Mouse (Mus musculus) liver, embryonic 14 days (tissue): ENCODE data around the gene Olfr1198. TPM values are rescaled to one million over a fixed set of nuclear protein-coding genes. Genes with fewer than 3 reads are reported as not detected.

Experiments used
- polyA plus RNA-seq: library from polyadenylated mRNA; depleted of rRNA; stranded (reverse); fragments of >200 nt; gene quantifications from 2 replicates; pipeline ENCODE4 v1.2.3, GENCODE M21; 2012; rRNA removed

Gene Olfr1198
- polyA plus RNA-seq, result not detected in 2 replicates

GRCm38 (mm10) chr2:88751270-88751669 lies at the start of gene Olfr1198:
Gene Olfr1198 (minus strand): TSS chr2:88751370.

GRCm38 (mm10) chr2:88792736-88793135 lies 41.6 kb upstream of the Olfr1198 start, which contains the start of gene Olfr1201:
Gene Olfr1201 (plus strand): TSS chr2:88793036.

GRCm38 (mm10) chr2:88770388-88770787 lies 19.2 kb upstream of the Olfr1198 start, which contains the start of gene Olfr1200:
Gene Olfr1200 (minus strand): TSS chr2:88770488.

GRCm38 (mm10) chr2:88760369-88760768 lies 9.2 kb upstream of the Olfr1198 start, which contains the start of gene Olfr1199:
Gene Olfr1199 (minus strand): TSS chr2:88760469.

GRCm38 (mm10) chr2:88732266-88732665 lies 18.9 kb downstream of the Olfr1198 start, which contains the start of gene Olfr1197:
Gene Olfr1197 (minus strand): TSS chr2:88732366.

GRCm38 (mm10) chr2:88704497-88704896 lies 46.7 kb downstream of the Olfr1198 start, which contains the start of gene Olfr1196:
Gene Olfr1196 (minus strand): TSS chr2:88704597.

Other genes with a start within 250 kb of the Olfr1198 start
- not detected in 2 replicates for gene Olfr1186, start 232.8 kb downstream of the Olfr1198 start, polyA plus RNA-seq
- gene Olfr1188, start 194.4 kb downstream of the Olfr1198 start, polyA plus RNA-seq, result not detected in 2 replicates
- not detected in 2 replicates for gene Olfr1189, start 164.9 kb downstream of the Olfr1198 start, polyA plus RNA-seq
- not detected in 2 replicates for gene Olfr1191-ps1, start 110.8 kb downstream of the Olfr1198 start, polyA plus RNA-seq
- not detected in 2 replicates for gene Olfr1192-ps1, start 102.9 kb downstream of the Olfr1198 start, polyA plus RNA-seq
- gene Olfr1193, start 75.7 kb downstream of the Olfr1198 start, polyA plus RNA-seq, result not detected in 2 replicates
- gene Olfr1195, start 62.2 kb downstream of the Olfr1198 start, polyA plus RNA-seq, result not detected in 2 replicates
- gene Olfr1196, start 46.8 kb downstream of the Olfr1198 start, polyA plus RNA-seq, result not detected in 2 replicates
- gene Olfr1197, start 19.0 kb downstream of the Olfr1198 start, polyA plus RNA-seq, result not detected in 2 replicates
- not detected in 2 replicates for gene Olfr1199, start 9.1 kb upstream of the Olfr1198 start, polyA plus RNA-seq
- gene Olfr1200, start 19.1 kb upstream of the Olfr1198 start, polyA plus RNA-seq, result not detected in 2 replicates
- gene Olfr1201, start 41.7 kb upstream of the Olfr1198 start, polyA plus RNA-seq, result not detected in 2 replicates
- gene Olfr1202, start 63.1 kb upstream of the Olfr1198 start, polyA plus RNA-seq, result not detected in 2 replicates
- not detected in 2 replicates for gene Olfr1205, start 78.4 kb upstream of the Olfr1198 start, polyA plus RNA-seq
- not detected in 2 replicates for gene Olfr1204, start 97.9 kb upstream of the Olfr1198 start, polyA plus RNA-seq
- not detected in 2 replicates for gene Olfr1206, start 111.9 kb upstream of the Olfr1198 start, polyA plus RNA-seq
- not detected in 2 replicates for gene Olfr1208, start 150.9 kb upstream of the Olfr1198 start, polyA plus RNA-seq
- not detected in 2 replicates for gene Olfr1209, start 163.8 kb upstream of the Olfr1198 start, polyA plus RNA-seq
- gene Olfr1211, start 186.7 kb upstream of the Olfr1198 start, polyA plus RNA-seq, result not detected in 2 replicates
- gene Olfr1212, start 202.6 kb upstream of the Olfr1198 start, polyA plus RNA-seq, result not detected in 2 replicates
- not detected in 2 replicates for gene Gm13762, start 228.9 kb upstream of the Olfr1198 start, polyA plus RNA-seq
- gene Olfr1214, start 241.3 kb upstream of the Olfr1198 start, polyA plus RNA-seq, result not detected in 2 replicates